ENCODE assay signal across 27 mouse cellular contexts in the genomic region with DNA sequence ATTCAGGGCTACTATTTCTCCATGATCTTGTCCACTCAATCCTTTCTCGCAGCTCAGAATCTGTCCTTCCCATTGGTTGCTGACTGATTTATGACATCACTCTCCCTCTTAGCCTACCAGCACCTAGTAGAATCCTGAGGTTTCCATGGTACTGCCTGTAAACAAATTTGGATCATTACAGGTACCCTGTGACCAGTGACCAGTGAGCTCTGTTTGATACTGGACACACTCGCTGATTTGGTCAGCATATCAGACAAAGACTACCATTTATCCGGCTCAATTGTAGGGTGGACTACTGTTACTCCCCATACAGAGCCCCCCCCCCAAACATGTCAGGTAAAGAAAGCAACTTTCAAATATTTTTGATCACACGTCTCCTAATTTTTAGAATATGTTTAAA. TPM values are rescaled to one million over a fixed set of nuclear protein-coding genes. Genes with fewer than 3 reads are reported as not detected.
"Had no signal": no experiment of that assay in that cellular context is flagged by ENCODE, and none has a peak within 500 bp of the region (broad histone marks: within the 10 kb centered on the region; RNA-seq: fewer than 3 reads in every experiment).

Gm5592 (plus strand) TSS at position 301 of the 400 bp plus-strand sequence.

RNA-seq across cellular contexts. Expression of gene Gm5592, which starts in this region (rescaled TPM):
- polyA plus RNA-seq: heart, embryonic 10.5 days; heart, embryonic 11.5 days; heart, embryonic 12.5 days; heart, embryonic 13.5 days; heart, embryonic 14.5 days; heart, embryonic 15.5 days; heart, embryonic 16.5 days; heart, postnatal 0 days; hindbrain, embryonic 10.5 days; hindbrain, embryonic 11.5 days; hindbrain, embryonic 12.5 days; hindbrain, embryonic 13.5 days; hindbrain, embryonic 14.5 days; hindbrain, embryonic 15.5 days; hindbrain, embryonic 16.5 days; hindbrain, postnatal 0 days; inflammation-experienced regulatory T-cells, adult 6 months; intestine, embryonic 14.5 days; intestine, embryonic 15.5 days; intestine, embryonic 16.5 days; intestine, postnatal 0 days; kidney, adult 2 months; kidney, embryonic 14.5 days; kidney, embryonic 15.5 days; kidney, embryonic 16.5 days; kidney, postnatal 0 days; large intestine, adult 2 months had no signal
